Mouse (Mus musculus) monocyte, adult 5-6 weeks (primary cell): ENCODE data around the gene Dapp1. TPM values are rescaled to one million over a fixed set of nuclear protein-coding genes. Genes with fewer than 3 reads are reported as not detected.
A peak's percentile ranks its signal among the peaks of the same experiment; 100 is the strongest.
"Not testable (repeated sequence)": the region's sequence is repeated elsewhere in the genome, so short reads cannot be mapped to it uniquely, and the experiment has no call there.

ENCODE experiments used
- ATAC-seq: fragments of 153-309, 156-312 bp; replicated peaks from 2 replicates; pipeline ENCODE4 v1.8.0; 2017; ENCODE audit warnings: mild to moderate bottlenecking; ENCODE audit not compliant: low TSS enrichment, insufficient number of reproducible peaks, severe bottlenecking, poor library complexity, low FRiP score
- total RNA-seq: library from RNA; stranded (forward); fragments of 200-1000, 200-491, 200-594 nt; gene quantifications from 3 replicates; pipeline ENCODE4 v1.2.3, GENCODE M21; 2017

Gene Dapp1
- total RNA-seq, 1 experiment from 2014 or later = 113 TPM

GRCm38 (mm10) chr3:137961736-137962385 is 19.5 kb downstream of the Dapp1 start:
- no peak for ATAC-seq

DNA sequence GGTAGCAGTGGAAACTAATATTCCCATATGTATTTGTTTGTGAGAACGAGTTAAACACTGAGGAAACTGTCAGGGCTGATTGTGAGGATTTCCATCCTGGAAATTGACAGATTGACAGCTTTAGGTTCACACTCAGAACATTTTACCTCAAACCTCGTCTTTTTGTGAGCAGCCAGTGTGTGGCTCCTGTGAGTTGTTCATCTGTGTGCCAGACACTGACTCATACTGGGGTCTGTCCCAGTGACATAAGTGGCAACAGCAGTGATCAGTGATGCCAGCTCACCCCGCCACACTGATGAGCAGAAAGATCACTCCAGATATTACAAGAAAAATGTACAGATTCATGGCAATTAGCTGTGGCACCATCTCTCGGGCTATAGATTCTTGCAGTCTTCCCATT is 21.9 kb downstream of the Dapp1 start:
- ATAC-seq = no peak

GRCm38 (mm10) chr3:137958352-137958751 is 23.0 kb downstream of the Dapp1 start:
- ATAC-seq = no peak

DNA sequence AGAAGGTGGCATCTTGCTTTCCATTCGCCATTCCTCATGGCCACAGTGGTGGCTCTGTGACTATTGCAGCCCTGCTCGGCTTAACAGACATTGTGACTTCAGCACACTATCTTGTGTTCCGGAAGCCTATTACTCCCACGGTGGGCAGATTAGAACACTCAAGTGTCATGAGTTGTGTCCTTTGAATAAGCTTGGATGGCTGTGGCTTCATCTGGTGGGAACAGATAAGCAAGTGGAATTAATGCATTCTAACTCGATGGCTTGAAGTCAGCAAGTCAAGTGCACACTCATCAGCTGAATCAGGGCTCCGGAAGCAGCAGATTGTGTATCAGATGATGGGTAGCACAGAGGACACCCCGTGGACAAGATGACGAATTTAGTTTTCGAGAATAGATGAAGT is 23.5 kb downstream of the Dapp1 start:
- ATAC-seq = no peak

GRCm38 (mm10) chr3:137955560-137956081 is 25.7 kb downstream of the Dapp1 start:
- ATAC-seq = no peak

DNA sequence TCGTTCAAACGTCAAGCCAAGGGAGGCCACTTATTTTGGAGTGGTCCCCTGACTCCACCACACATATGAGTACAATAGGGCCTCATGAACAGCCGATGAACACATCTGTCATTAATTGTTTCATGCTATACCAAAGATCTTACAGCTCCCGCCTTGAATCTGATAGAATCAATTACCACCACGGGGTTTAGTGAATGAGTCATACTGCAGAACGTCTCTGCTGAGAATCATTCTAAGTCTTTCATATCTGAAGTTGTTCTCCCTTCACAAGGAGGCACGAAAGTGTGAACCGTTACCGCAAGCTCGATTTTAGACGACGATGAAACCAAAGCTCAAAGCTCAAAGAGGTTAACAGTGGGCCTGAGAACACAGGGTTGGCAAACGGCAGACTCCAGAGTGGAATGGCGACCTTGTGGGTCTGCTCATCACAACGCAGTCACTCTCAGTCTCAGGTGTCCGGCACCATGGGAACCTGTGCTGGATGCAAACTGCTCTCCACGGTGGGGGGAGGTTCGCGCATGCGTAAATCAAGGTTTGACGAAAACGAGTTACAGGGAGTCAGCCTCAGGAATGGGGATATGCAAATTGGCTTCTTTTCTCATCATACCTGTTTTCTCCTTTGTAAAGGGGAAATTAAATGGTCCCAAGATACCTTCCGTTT is 27.0 kb downstream of the Dapp1 start:
- ATAC-seq = no peak

GRCm38 (mm10) chr3:137952914-137953880 is 28.1 kb downstream of the Dapp1 start:
- ATAC-seq = peak; percentile 58

DNA sequence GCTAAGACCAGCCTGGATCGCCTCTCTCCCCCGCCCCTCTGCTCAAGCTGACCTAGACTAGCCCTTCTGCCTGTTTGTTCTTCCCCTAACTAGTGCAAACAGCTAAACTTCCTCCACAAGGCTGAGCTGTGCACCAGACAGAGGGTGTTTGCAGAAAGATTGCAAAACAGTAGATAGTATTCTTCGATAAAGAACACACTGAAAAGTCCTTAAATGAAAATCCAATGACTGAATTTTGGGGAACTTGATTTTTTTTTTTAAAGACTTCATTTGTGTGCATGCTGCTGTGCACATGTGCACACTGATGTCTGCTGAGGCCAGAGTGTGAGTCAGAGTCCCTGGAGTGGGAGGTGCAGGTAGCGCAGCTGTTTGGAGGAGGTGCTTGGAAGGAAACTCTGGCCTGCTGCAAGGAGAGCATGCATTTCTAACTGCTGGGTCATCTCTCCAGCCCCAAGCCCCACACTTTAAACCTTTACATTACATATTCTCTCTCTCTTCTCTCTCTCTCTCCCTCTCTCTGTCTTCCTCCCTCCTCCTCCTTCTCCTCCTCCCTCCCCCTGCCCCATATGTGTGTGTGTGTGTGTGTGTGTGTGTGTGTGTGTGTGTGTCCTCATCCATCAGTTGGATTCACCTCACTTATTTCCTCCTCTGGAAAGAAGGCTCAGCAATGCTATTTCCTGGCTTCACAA is 29.0 kb downstream of the Dapp1 start:
- ATAC-seq = peak; percentile 37

- no peak for ATAC-seq
These were observed 29.5 kb downstream of the Dapp1 start for GRCm38 (mm10) chr3:137951819-137952218.

DNA sequence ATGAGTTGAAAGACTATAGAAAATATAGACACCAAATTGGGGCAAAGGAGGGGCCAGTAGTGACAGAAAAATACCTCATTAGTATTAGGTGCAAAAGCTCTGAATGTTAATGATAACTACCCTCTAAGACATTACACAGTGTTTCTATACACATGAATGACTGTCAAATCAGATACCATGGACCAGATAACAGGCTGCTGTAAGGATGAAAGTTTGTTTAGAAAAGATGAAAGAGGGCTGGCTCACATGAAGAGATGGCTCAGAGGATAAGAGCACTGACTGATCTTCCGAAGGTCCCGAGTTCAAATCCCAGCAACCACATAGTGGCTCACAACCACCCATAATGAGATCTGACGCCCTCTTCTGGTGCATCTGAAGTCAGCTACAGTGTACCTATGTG is 30.0 kb downstream of the Dapp1 start:
- not testable (repeated sequence) for ATAC-seq

- ATAC-seq = no peak
These were observed 31.0 kb downstream of the Dapp1 start for GRCm38 (mm10) chr3:137950191-137950885.

DNA sequence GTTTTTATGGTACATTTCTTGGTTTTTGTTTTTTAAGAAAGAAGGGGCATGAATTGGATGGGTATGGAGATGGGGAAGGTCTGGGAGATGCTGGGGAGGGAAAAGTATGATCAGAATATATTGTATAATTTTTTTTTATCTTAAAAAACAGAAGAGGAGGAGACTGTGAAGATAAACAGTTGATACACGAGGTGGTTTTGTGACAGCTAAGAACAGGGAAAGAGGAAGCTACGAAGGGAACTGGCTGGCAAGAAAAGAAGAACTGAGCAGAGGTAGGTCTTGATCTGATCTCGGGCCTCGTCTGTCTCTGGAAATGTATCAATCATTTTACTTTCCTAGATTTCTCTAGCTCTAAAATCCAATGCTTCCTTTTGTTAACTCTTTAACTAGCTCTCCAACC is 33.8 kb downstream of the Dapp1 start:
- peak; percentile 54 for ATAC-seq

DNA sequence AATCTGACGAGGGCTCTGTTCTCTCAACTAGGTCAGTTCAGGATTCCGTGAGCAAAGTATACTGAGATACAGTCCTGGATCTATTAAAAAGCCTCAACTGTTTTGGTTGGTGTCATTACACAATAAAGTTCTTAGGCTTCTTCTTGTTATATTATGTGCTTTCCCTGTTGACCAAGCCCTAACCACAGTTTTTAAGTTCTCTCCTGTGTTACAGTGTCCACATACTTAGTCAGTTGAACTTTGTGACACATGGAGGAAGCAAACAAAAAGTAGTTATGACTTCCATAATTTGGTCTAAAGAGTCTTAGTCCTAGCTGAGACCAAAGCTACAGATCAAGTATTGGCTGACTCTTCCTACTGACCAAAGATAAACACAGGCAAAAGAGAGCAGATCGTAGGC is 34.5 kb downstream of the Dapp1 start:
- peak; percentile 68 for ATAC-seq

GRCm38 (mm10) chr3:137943737-137944154 is 37.6 kb downstream of the Dapp1 start:
- no peak for ATAC-seq

GRCm38 (mm10) chr3:137942098-137942622 is 39.2 kb downstream of the Dapp1 start:
- ATAC-seq = no peak

- ATAC-seq = no peak
These were observed 39.8 kb downstream of the Dapp1 start for GRCm38 (mm10) chr3:137941555-137941954.

- no peak for ATAC-seq
These were observed 40.6 kb downstream of the Dapp1 start for GRCm38 (mm10) chr3:137940757-137941156.

GRCm38 (mm10) chr3:137938608-137939007 is 42.7 kb downstream of the Dapp1 start:
- ATAC-seq = no peak
